Mouse (Mus musculus): ENCODE data around the gene Erv3. TPM values are rescaled to one million over a fixed set of nuclear protein-coding genes. Genes with fewer than 3 reads are reported as not detected.

Gene Erv3
- total RNA-seq, 2 experiments from 2014 or later = not detected

DNA sequence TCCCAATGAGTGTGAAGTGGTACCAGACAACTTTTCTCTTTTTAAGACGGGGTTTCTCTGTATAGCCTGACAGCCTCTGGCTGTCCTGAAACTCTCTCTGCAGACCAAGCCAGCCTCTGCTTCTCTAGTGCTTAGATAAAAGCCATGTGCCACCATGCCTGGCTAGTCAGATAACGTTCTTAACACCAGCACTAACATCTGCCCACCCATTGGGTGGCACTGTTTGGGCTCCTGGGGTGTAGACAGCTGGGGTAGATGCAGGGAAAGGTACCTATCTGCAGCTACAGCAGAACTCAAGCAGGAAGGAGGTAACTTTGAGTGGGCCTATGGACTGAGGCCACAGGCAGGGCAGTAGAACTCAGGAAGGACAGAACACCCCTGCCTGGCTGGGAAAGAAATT lies 34.0 kb downstream of the Erv3 start:
- no peak for DNase-seq (ENCODE audit: low spot score)

DNA sequence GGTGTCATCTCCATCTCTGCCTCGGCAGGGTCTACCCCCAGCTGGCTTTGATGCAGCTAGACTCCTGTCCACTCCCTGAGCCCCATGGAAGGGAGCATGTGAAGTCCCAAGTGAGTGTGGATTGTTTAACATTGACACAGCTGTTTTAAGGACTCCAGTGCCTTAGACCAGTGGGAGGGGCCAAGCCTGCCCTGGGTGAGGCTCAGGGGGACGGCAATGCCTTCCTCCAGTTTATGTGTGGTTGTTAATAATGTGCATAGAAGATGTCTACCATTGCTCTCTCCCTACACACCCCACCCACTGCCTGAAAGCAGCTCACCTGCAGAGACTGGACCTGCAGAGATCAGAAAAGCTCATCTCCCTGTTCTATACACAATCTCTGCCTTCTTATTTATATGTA lies 35.6 kb downstream of the Erv3 start:
- no peak for DNase-seq (ENCODE audit: low spot score)

DNA sequence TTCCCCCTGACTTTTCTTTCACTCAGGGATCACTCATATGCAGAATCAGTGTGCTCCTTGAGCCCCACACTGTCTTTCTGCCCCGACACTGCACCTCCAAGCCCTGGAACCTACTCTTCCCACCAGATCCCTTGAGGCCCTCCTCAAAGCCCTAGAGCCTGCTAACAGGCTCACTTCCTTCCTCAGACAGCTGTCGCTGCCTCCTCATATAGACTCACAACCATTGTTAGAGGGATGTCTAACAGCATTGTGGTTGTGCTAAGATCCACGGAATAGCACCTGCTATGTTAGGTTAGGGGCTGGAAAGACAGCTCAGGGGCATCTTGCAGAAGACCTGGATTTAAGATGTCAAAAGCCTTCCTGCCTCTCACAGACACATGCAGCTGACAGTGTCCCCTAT lies 37.1 kb downstream of the Erv3 start:
- DNase-seq (ENCODE audit: low spot score) = no peak

DNA sequence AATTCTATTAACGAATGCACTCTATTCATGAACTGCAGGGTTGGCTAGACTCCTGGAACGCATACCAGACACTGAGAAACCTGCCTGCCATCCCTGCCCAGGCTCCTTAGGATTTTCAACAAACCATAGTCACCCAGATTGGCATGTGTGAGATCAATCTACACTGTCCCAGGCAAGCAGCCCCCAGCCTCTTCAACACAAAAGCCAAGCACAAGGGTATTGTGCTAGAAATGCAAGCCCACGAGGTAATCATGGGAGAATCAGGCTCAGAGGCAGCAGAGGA lies 37.9 kb downstream of the Erv3 start:
- DNase-seq (ENCODE audit: low spot score) = no peak

DNA sequence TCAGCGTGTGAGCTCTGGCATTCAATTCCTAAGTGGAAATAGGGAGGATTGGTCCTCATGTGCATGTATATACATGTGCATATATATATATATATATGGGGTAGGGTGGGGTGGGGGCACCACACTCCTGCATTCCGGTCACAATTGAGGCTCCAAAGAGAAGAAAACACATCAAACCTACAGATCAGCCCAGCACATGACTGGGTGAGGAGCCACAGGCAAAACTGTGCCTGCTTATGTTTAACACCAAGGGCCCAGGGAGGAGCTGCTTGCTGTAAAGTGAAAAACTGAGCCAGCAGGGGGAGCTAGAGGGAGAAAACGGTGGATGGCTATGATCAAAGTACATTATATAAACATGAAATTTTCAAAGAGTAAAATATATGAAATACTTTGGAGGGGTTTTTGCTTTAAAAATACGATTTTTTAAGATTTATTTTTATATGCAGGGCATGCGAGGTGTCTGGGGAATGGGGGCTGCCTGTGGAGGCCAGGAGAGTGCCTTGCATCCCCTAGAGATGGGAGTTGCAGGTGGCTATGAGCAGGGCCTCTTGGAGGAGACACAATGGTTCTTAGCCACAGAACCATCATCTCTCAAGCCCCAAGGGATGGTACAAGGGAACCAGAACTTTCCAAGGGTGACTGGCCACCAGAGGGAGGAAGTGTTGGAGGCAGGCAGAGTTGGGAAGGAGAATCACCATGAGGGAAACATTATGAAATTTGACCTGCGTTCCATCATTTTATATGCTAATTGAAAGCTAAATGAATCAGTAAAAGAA lies 38.4 kb downstream of the Erv3 start:
- peak; percentile 85 for DNase-seq (ENCODE audit: low spot score)

DNA sequence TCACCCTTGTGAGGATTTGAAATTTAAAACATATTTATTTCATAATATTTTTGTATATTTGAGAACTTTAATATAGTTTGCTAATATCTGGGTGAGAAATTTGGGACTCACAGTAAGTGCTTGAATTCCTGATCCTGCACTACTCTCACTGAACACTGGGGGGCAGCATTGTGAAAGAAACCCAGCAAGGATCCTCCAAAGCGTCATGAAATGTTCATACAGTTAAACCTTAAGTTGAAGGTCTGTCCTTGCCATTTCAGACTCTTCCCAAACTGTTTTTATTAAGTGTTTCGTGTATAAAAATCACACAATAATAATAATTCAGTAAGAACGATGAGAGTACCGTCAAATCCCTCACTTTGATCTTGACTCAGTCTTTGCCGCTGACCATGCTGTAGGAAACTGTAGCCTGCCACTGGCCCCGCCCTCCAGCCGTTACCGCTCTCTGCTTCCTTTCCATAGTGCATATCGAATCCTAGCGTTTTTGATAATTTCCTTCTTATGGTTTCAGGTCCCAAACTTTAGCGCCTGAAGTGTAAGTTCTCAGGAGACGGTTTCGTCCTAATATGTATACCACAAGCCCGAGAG lies 39.4 kb downstream of the Erv3 start:
- peak; percentile 85 for DNase-seq (ENCODE audit: low spot score)

- DNase-seq (ENCODE audit: low spot score) = no peak
Measured at GRCm38 (mm10) chr2:131814327-131814726, 45.2 kb downstream of the Erv3 start.

- DNase-seq (ENCODE audit: low spot score) = no peak
Measured at GRCm38 (mm10) chr2:131813437-131813836, 46.1 kb downstream of the Erv3 start.

DNA sequence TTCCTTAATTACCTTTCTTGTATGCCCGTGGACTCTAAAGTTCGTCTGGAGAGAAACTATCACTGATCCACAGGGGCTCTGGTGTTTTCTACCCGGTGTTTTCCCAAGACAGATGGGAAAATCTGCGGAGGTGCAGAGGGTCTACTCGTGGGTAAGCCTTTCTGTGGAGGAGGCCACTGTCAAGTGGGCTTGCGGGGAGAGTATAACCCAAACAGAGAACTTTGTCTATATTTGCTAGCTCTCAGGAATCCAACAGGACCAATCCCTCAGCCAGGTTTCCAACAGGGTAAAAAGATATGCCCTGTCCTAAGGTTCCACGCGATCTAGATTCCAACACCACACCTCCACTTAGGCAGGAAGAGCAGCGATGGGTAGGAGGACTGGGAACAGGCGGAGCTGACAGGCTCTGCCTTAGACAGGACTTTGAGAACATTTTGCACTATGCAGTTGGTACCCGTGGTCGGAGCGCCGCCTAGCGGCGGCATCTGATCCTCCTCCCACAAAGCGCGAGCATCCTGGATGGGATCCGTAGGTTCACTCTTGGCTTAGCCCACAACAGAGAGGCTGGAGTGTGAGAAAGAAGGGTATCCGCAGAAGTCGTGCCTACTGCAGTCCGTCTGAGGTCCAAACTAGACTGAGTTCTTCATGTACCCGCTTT lies 46.9 kb downstream of the Erv3 start:
- DNase-seq (ENCODE audit: low spot score) = peak; percentile 28

DNA sequence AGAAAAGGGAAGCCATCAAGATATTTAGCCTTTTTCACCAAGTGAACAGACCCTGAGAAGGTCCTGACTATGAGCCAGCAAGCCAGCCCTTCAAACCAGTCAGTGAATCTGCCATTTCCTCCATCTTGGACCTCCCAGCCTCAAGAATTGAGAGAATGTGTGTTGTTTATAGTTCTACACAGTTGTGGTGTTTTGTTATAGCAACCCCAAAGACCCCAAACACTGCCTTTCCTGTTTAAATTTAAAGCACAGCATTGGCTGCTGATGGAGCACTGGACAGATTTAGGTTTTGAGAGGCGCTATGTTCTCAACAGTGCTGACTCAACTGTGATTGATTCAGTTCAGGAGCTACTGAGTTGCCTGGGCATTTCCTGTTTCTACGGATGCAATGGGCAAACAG lies 47.9 kb downstream of the Erv3 start:
- DNase-seq (ENCODE audit: low spot score) = no peak

DNA sequence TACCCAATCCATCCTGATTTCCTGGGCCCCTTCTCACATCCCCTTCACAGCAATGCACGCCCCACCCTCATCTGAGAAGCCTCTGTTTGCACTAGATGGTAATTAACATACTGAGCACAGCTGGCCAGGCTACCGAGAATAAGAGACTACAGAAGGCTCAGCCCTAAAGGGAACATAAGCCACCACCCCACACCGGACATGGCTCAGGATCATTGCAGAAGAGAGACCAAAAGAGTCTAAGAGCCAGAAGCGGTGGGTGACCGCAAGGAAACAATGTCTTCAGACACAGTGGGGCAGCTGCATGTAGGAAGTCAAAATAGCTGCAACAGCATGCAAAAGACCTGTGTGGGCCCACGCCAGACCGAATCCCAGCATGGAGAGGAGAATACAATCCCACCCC lies 50.7 kb downstream of the Erv3 start:
- DNase-seq (ENCODE audit: low spot score) = no peak

DNA sequence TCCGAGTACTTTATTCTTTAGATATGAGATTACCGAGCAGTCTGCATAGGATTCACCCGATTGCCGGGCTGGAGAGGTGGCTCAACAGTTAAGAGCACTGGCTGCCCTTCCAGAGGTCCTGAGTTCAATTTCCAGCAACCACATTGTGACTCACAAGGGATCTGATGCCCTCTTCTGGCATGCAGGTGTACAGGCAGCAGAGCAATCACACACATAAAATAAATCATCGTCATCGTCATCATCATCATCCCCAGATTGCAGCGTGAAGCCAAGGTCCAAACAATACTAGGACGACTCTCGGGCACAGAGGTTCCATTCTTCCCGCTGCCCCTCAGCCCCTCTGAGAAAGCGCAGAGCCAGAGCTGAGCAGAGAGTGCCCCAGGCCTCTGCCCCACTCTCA lies 51.9 kb downstream of the Erv3 start:
- DNase-seq (ENCODE audit: low spot score) = no peak

DNA sequence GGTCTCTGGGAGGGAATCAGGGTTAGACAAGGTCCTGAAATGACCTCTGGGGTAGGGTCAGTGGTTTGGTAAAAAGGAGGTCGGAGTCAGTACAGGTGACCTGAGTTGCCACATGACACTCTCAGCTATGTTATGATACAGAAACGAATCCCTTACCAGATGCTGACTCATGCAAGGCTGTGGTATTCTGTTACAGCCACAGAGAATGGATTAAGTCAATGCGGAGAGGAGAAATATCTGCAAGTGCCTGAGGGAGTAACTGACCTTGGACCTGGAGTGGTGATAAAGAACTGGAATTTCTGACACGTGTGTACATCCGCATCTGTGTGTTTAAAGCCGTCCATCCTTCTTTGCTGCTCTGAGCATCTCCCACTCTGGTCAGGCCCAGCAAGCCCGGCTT lies 52.7 kb downstream of the Erv3 start:
- DNase-seq (ENCODE audit: low spot score) = no peak

GRCm38 (mm10) chr2:131805306-131805705 lies 54.2 kb downstream of the Erv3 start:
- no peak for DNase-seq (ENCODE audit: low spot score)

GRCm38 (mm10) chr2:131803801-131804200 lies 55.7 kb downstream of the Erv3 start:
- DNase-seq (ENCODE audit: low spot score) = no peak

Other genes with a start within 250 kb of the Erv3 start
- gene Prnp, start 50.2 kb upstream of the Erv3 start, total RNA-seq (2021) = 100 to 1,000 TPM; 104 to 114 TPM
- gene Prn, start 50.2 kb upstream of the Erv3 start, total RNA-seq (2021) = not detected
- gene Prnd, start 91.1 kb upstream of the Erv3 start, total RNA-seq (2021) = under 1 TPM; 0.16 to 0.36 TPM
- 1 to 10 TPM; 4.3 to 5.1 TPM for gene Rassf2, start 170.5 kb upstream of the Erv3 start, total RNA-seq (2021)

Measured in gastrocnemius, adult 18-20 months (tissue).